Mouse (Mus musculus): ENCODE results near the gene Aox3. TPM values are rescaled to one million over a fixed set of nuclear protein-coding genes. Genes with fewer than 3 reads are reported as not detected.

Aox3 gene
- total and polyA plus RNA-seq, 3 experiments = not detected

DNA sequence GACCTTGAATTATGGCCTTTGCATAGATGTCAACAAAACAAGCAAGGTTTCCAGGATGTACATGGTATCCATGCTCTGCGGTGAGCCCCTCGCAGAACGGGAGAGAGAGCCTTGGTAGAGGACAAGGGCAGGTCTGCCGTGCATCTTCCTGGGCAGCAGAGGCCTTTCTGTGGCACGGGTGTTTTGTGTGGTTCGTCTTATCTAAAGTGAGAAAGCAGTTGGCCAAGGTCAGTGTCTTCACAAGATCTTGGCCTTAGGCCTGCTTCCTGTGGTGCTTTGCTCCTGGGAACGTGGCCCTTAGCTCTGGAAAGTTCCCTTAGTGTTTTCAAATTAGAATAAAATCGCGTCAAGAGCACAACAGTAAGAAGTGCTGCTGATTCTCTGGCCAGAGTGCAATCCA is 41.9 kb upstream of the Aox3 start:
- Histone ChIP-seq H3K27me3 (ENCODE audit: control insufficient read depth in 1 of 2, insufficient read depth in 2 of 2, low read length in 2 of 2) (no peaks in the 10 kb centered on the region), H3K79me2 (ENCODE audit: control insufficient read depth, insufficient read depth, low read length, poor library complexity) (no peaks in the 10 kb centered on the region), H3K4me3 (ENCODE audit: control insufficient read depth in 1 of 2, insufficient read depth in 1 of 2, low read depth in 2 of 2, low read length in 2 of 2) (no peak overlapping the region), H3K36me3 (ENCODE audit: control insufficient read depth in 1 of 2, insufficient read depth in 2 of 2, low read length in 2 of 2) (no peaks in the 10 kb centered on the region), H3K9me3 (replicated peaks; ENCODE audit: insufficient read depth, low read length) (no peaks in the 10 kb centered on the region), H3K9ac (ENCODE audit: control insufficient read depth, low read depth, low read length, poor library complexity, severe bottlenecking) (no peak overlapping the region), H3K4me1 (ENCODE audit: control insufficient read depth in 1 of 2, insufficient read depth in 2 of 2, low read length in 2 of 2) (no peaks in the 10 kb centered on the region), H3K27ac (ENCODE audit: control insufficient read depth, low read depth, low read length) (no peak overlapping the region)
- no peak for TF ChIP-seq SIN3A (IDR thresholded peaks at IDR 0.05; ENCODE audit: low read length)
- DNase-seq (ENCODE audit: low read depth, low spot score) = no peak

- TF ChIP-seq GATA1 (IDR thresholded peaks at IDR 0.05; ENCODE audit: low read depth, low read length) (no peak), EP300 (IDR thresholded peaks at IDR 0.05; ENCODE audit: low read depth in 1 of 2, low read length in 2 of 2) (no peak)
- Histone ChIP-seq H3K27me3 (ENCODE audit: control insufficient read depth in 1 of 2, insufficient read depth in 2 of 2, low read length in 2 of 2) (no peaks in the 10 kb centered on the region), H3K9me3 (replicated peaks; ENCODE audit: insufficient read depth, low read length) (no peaks in the 10 kb centered on the region), H3K4me1 (ENCODE audit: control insufficient read depth in 1 of 2, insufficient read depth in 2 of 2, low read length in 2 of 2) (no peaks in the 10 kb centered on the region), H3K36me3 (ENCODE audit: control insufficient read depth in 1 of 2, insufficient read depth in 2 of 2, low read length in 2 of 2) (no peaks in the 10 kb centered on the region), H3K4me3 (ENCODE audit: control insufficient read depth in 1 of 2, insufficient read depth in 1 of 2, low read depth in 2 of 2, low read length in 2 of 2) (no peak overlapping the region), H3K79me2 (ENCODE audit: control insufficient read depth, insufficient read depth, low read length, poor library complexity) (no peaks in the 10 kb centered on the region), H3K27ac (ENCODE audit: control insufficient read depth, low read depth, low read length) (no peak overlapping the region), H3K9ac (ENCODE audit: control insufficient read depth, low read depth, low read length, poor library complexity, severe bottlenecking) (no peak overlapping the region)
- DNase-seq (ENCODE audit: low read depth, low spot score) = no peak
These were observed 41.4 kb upstream of the Aox3 start for GRCm38 (mm10) chr1:58071509-58071908.

GRCm38 (mm10) chr1:58072416-58072815 is 40.5 kb upstream of the Aox3 start:
- Histone ChIP-seq H3K79me2 (ENCODE audit: control insufficient read depth, insufficient read depth, low read length, poor library complexity) (no peaks in the 10 kb centered on the region), H3K4me3 (ENCODE audit: control insufficient read depth in 1 of 2, insufficient read depth in 1 of 2, low read depth in 2 of 2, low read length in 2 of 2) (no peak overlapping the region), H3K9ac (ENCODE audit: control insufficient read depth, low read depth, low read length, poor library complexity, severe bottlenecking) (no peak overlapping the region), H3K36me3 (ENCODE audit: control insufficient read depth in 1 of 2, insufficient read depth in 2 of 2, low read length in 2 of 2) (no peaks in the 10 kb centered on the region), H3K27ac (ENCODE audit: control insufficient read depth, low read depth, low read length) (no peak overlapping the region), H3K4me1 (ENCODE audit: control insufficient read depth in 1 of 2, insufficient read depth in 2 of 2, low read length in 2 of 2) (no peaks in the 10 kb centered on the region), H3K9me3 (replicated peaks; ENCODE audit: insufficient read depth, low read length) (no peaks in the 10 kb centered on the region), H3K27me3 (ENCODE audit: control insufficient read depth in 1 of 2, insufficient read depth in 2 of 2, low read length in 2 of 2) (no peaks in the 10 kb centered on the region)
- DNase-seq (ENCODE audit: low read depth, low spot score) = no peak
- TF ChIP-seq ETS1 (IDR thresholded peaks at IDR 0.05; ENCODE audit: low read depth, low read length) = no peak
- TF ChIP-seq HCFC1 (IDR thresholded peaks at IDR 0.05; ENCODE audit: low read depth, low read length) = no peak
- no peak for TF ChIP-seq ZC3H11A (IDR thresholded peaks at IDR 0.05; ENCODE audit: low read depth, low read length)
- TF ChIP-seq UBTF (IDR thresholded peaks at IDR 0.05; ENCODE audit: borderline replicate concordance, insufficient read depth, low read depth, low read length) = no peak
- TF ChIP-seq RCOR1 (IDR thresholded peaks at IDR 0.05; ENCODE audit: low read depth, low read length) = no peak
- TF ChIP-seq RAD21 (IDR thresholded peaks at IDR 0.05; ENCODE audit: low read depth, low read length) = no peak
- TF ChIP-seq CTCF (IDR thresholded peaks at IDR 0.05 in 2 of 3, conservative IDR thresholded peaks at IDR 0.05 in 1 of 3; ENCODE audit: control insufficient read depth in 1 of 3, insufficient read depth in 1 of 3, low read depth in 2 of 3, low read length in 3 of 3, poor library complexity in 1 of 3, severe bottlenecking in 1 of 3) = no peak

Measured in MEL (cell line).